Mouse (Mus musculus) cortical plate, adult 2 months (tissue): ENCODE data around the gene Cpne9.

Source experiments
- CTCF ChIP-seq: fragments of 200-500 bp; IDR thresholded peaks from 2 replicates; pipeline ENCODE4 v1.5.1; 2011; ENCODE audit warnings: mild to moderate bottlenecking, control low read depth, low read length; ENCODE audit not compliant: insufficient read depth; ENCODE audit errors: extremely low read depth
- POLR2A ChIP-seq: fragments of 200-500 bp; IDR thresholded peaks from 2 replicates; pipeline ENCODE4 v1.6.1; 2011; ENCODE audit warnings: mild to moderate bottlenecking, low read length, control low read depth; ENCODE audit not compliant: insufficient read depth; ENCODE audit errors: extremely low read depth

- TF ChIP-seq CTCF, result no peak
- TF ChIP-seq POLR2A, result no peak
Observed at GRCm38 (mm10) chr6:113289346-113289745, 7.2 kb downstream of the Cpne9 start.
